18 mouse cellular contexts compared by ENCODE assay signal in the genomic region with DNA sequence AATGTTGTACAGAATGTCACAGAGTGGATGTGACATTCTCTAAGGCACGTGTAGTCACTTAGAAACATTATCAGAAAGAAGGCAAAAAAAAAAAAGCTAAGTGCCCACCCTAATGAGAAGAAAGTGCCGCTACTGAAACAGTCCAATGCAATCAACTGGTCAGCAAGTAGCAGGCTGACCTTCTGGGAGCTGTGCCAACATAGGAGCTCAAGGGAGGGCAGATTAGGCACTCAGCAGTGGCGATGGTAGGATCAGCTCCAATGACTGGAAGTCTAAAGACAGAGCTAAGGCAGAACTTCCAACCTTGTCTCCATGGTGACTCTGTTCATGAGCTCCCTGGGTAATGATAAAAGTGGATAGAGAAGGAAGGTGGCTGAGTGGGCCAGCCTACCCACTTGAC.
DNase-seq lines count a peak whose midpoint lies in the region; ATAC-seq and TF ChIP-seq lines count a peak whose summit lies in the region.
"Had no signal": no experiment of that assay in that cellular context is flagged by ENCODE, and none has a peak within 500 bp of the region (broad histone marks: within the 10 kb centered on the region; RNA-seq: fewer than 3 reads in every experiment).

No protein-coding gene starts in this region.

- no peak for DNase-seq in heart, embryonic 10.5 days (ENCODE audit: low spot score)
- DNase-seq in lung, postnatal 0 days (ENCODE audit: low spot score), result peak; percentile 25
- no peak for DNase-seq in lung, adult 18-20 months
- DNase-seq in adrenal gland, postnatal 25 days, result peak; percentile 34
- DNase-seq in testis, postnatal 10 days (ENCODE audit: low spot score), result peak; percentile 53
- DNase-seq: cerebellum, adult 11-12 months; embryo, embryonic 11 days; liver; right cerebral cortex, postnatal 25 days; thymus, postnatal 14 days had no signal

- no peak for TF ChIP-seq EP300 in lung, postnatal 0 days (IDR thresholded peaks at IDR 0.05)

- no peak overlapping the region for H3K9ac ChIP-seq in heart, embryonic 15.5 days
- H3K9ac ChIP-seq in lung, postnatal 0 days (replicated peaks; ENCODE audit: low read depth), result no peak overlapping the region
- no peak overlapping the region for H3K9ac ChIP-seq in midbrain, embryonic 16.5 days (ENCODE audit: low read depth, low read length)
- H3K9ac ChIP-seq: hindbrain, embryonic 15.5 days; midbrain, embryonic 15.5 days; neural tube, embryonic 12.5 days had no signal

- peaks cover 4% of the 10 kb centered on the region for H3K4me1 ChIP-seq in heart, embryonic 15.5 days (replicated peaks)
- no peaks in the 10 kb centered on the region for H3K4me1 ChIP-seq in heart, embryonic 10.5 days
- no peaks in the 10 kb centered on the region for H3K4me1 ChIP-seq in lung, postnatal 0 days (ENCODE audit: insufficient read depth, low read depth, low read length)
- H3K4me1 ChIP-seq in midbrain, embryonic 16.5 days (ENCODE audit: control insufficient read depth, insufficient read depth, low read length), result no peaks in the 10 kb centered on the region
- H3K4me1 ChIP-seq: hindbrain, embryonic 15.5 days; midbrain, embryonic 15.5 days; neural tube, embryonic 12.5 days had no signal

- H3K27ac ChIP-seq in heart, embryonic 15.5 days, result no peak overlapping the region
- no peak overlapping the region for H3K27ac ChIP-seq in heart, embryonic 10.5 days
- H3K27ac ChIP-seq in lung, postnatal 0 days (ENCODE audit: low read length), result no peak overlapping the region
- H3K27ac ChIP-seq in midbrain, embryonic 16.5 days (ENCODE audit: low read length), result no peak overlapping the region
- H3K27ac ChIP-seq: hindbrain, embryonic 15.5 days; midbrain, embryonic 15.5 days; neural tube, embryonic 12.5 days had no signal

- H3K4me2 ChIP-seq in heart, embryonic 15.5 days, result no peak overlapping the region
- no peak overlapping the region for H3K4me2 ChIP-seq in lung, postnatal 0 days (replicated peaks; ENCODE audit: low read depth, low read length)
- H3K4me2 ChIP-seq in midbrain, embryonic 16.5 days (ENCODE audit: low read length), result no peak overlapping the region
- H3K4me2 ChIP-seq: hindbrain, embryonic 15.5 days; midbrain, embryonic 15.5 days; neural tube, embryonic 12.5 days had no signal

- no peak overlapping the region for H3K4me3 ChIP-seq in heart, embryonic 15.5 days
- H3K4me3 ChIP-seq in heart, embryonic 10.5 days, result no peak overlapping the region
- H3K4me3 ChIP-seq in lung, postnatal 0 days (ENCODE audit: low read depth, low read length), result no peak overlapping the region
- H3K4me3 ChIP-seq in midbrain, embryonic 16.5 days (ENCODE audit: low read depth, low read length), result no peak overlapping the region
- H3K4me3 ChIP-seq: erythroblast, embryonic 14.5 days; hindbrain, embryonic 15.5 days; midbrain, embryonic 15.5 days; neural tube, embryonic 12.5 days had no signal

- peaks cover 11% of the 10 kb centered on the region; the same call in 1 of the 2 replicates for H3K27me3 ChIP-seq in heart, embryonic 15.5 days
- H3K27me3 ChIP-seq in heart, embryonic 10.5 days (ENCODE audit: insufficient read depth, poor library complexity, severe bottlenecking), result no peaks in the 10 kb centered on the region
- H3K27me3 ChIP-seq in lung, postnatal 0 days (replicated peaks; ENCODE audit: insufficient read depth, low read length), result no peaks in the 10 kb centered on the region
- H3K27me3 ChIP-seq in midbrain, embryonic 16.5 days (ENCODE audit: control insufficient read depth, insufficient read depth, low read depth, low read length), result no peaks in the 10 kb centered on the region
- H3K27me3 ChIP-seq: hindbrain, embryonic 15.5 days; midbrain, embryonic 15.5 days; neural tube, embryonic 12.5 days; Patski had no signal

- no peaks in the 10 kb centered on the region for H3K9me3 ChIP-seq in heart, embryonic 15.5 days (replicated peaks)
- no peaks in the 10 kb centered on the region for H3K9me3 ChIP-seq in heart, embryonic 10.5 days
- no peaks in the 10 kb centered on the region for H3K9me3 ChIP-seq in lung, postnatal 0 days (ENCODE audit: low read length)
- H3K9me3 ChIP-seq in midbrain, embryonic 16.5 days (replicated peaks; ENCODE audit: control insufficient read depth, low read length, poor library complexity, severe bottlenecking), result no peaks in the 10 kb centered on the region
- H3K9me3 ChIP-seq: hindbrain, embryonic 15.5 days; midbrain, embryonic 15.5 days; neural tube, embryonic 12.5 days had no signal

- WGBS in heart, embryonic 15.5 days, result 23% methylated on average over 3 of the region's 3 CpGs
- 55% methylated on average over 3 of the region's 3 CpGs for WGBS in heart, embryonic 10.5 days
- 22% methylated on average over 3 of the region's 3 CpGs for WGBS in lung, postnatal 0 days
- 60% methylated on average over 3 of the region's 3 CpGs for WGBS in midbrain, embryonic 16.5 days

- ATAC-seq in heart, embryonic 15.5 days (replicated peaks; ENCODE audit: insufficient number of reproducible peaks, insufficient read depth, low FRiP score, low read depth), result 0 out of 2 replicates have a peak, but pooled peaks have one; percentile 50
- no peak for ATAC-seq in lung, postnatal 0 days
- ATAC-seq in midbrain, embryonic 16.5 days, result no peak
- ATAC-seq: CD4-positive, CD25-positive, alpha-beta regulatory T cell, adult 4 months; midbrain, embryonic 15.5 days; Patski had no signal

- TF ChIP-seq CTCF in lung, postnatal 0 days (IDR thresholded peaks at IDR 0.05), result no peak

- no peaks in the 10 kb centered on the region for H3K36me3 ChIP-seq in heart, embryonic 15.5 days
- H3K36me3 ChIP-seq in heart, embryonic 10.5 days, result no peaks in the 10 kb centered on the region
- no peaks in the 10 kb centered on the region for H3K36me3 ChIP-seq in lung, postnatal 0 days (ENCODE audit: insufficient read depth, low read length)
- no peaks in the 10 kb centered on the region for H3K36me3 ChIP-seq in midbrain, embryonic 16.5 days (ENCODE audit: control insufficient read depth, insufficient read depth, low read length)
- H3K36me3 ChIP-seq: hindbrain, embryonic 15.5 days; midbrain, embryonic 15.5 days; neural tube, embryonic 12.5 days had no signal

Comparison
In these comparisons a context has a peak if more than half of its experiments do, and no peak if none do; other contexts are left out.
1. DNase-seq: peak in lung, postnatal 0 days (single experiment), adrenal gland, postnatal 25 days (single experiment) and testis, postnatal 10 days (single experiment); none in heart, embryonic 10.5 days (single experiment) and lung, adult 18-20 months (0 of 2).